Mouse (Mus musculus): ENCODE data around the gene Vav3. TPM values are rescaled to one million over a fixed set of nuclear protein-coding genes. Genes with fewer than 3 reads are reported as not detected.

The Vav3 gene
- polyA plus RNA-seq, 2 experiments = 10.8 to 33.0 TPM

DNA sequence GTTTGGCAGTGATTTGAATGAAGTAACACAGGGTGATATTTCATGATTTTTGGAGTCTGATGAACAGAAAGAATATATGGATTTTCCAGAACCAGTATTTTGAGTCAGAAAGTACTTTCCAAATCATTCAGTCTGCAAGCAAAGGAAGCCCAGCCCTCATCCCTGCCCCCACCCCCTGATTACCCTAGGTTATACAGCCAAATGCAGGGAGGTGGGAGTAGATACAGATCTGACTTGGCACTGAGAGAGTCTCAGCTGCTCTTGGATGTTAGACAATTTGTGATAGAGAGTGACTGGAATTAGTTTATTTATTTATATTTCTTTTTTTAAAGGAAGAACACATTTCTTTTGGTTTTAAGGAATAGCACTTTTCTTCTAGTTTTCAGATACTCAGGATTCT, 18.2 kb upstream of the Vav3 start:
- Histone ChIP-seq H3K36me3 (ENCODE audit: control insufficient read depth, insufficient read depth, low read length) (no peaks in the 10 kb centered on the region), H3K9ac (ENCODE audit: low read depth, low read length, severe bottlenecking) (no peak overlapping the region), H3K4me2 (replicated peaks; ENCODE audit: low read depth, low read length, severe bottlenecking) (no peak overlapping the region), H3K27ac (replicated peaks; ENCODE audit: low read depth, low read length) (no peak overlapping the region), H3K9me3 (ENCODE audit: control insufficient read depth, low read length) (no peaks in the 10 kb centered on the region), H3K27me3 (ENCODE audit: control insufficient read depth, insufficient read depth, low read length) (no peaks in the 10 kb centered on the region), H3K4me3 (replicated peaks; ENCODE audit: low read length) (no peak overlapping the region), H3K4me1 (ENCODE audit: control insufficient read depth, insufficient read depth, low read length) (no peaks in the 10 kb centered on the region)
- no peak for TF ChIP-seq POLR2A (IDR thresholded peaks at IDR 0.05; ENCODE audit: borderline replicate concordance, extremely low read depth, insufficient read depth, insufficient read length)
- ATAC-seq (ENCODE audit: low FRiP score, low read depth) (no peak), DNase-seq (ENCODE audit: low spot score) (no peak)

DNA sequence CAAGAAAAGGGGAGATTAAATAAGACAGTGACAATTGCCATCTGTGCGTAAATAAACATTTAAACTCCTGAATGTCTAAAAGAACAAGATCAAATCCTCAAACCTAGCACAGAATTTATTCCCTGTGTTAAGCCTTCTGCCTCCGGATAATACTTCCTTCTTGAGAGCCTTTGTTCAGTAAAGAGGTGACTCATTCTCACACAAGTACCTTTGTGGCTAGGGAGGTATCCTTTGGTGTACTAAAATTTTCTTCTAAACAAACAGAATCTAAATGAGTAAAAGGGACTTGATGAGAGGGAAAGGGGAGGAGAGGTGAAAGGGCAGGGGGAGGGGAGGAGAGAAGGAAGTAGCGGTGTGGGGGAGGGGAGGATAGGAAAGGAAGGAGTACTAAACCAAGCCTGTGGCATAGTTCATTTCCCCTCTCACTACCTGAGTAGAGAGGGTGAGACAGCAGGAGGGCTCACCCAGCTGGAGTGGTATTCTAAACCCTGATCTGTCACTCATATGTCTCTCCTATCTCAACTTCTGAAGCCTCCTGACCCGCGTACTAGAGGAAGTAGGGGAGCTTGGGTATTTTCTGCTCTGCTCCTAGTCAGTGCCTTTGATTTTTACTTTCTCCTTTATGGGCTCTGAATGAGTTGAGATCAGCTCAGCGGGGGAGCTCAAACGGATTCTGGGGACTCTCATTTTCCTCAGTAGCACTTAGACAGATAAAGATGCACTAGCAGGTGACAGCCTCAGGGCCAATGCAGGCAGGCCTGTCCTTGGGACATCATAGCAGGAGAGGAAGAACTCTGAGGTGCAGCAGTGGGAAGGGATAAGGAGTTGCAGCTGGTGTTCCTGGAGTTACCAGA, 16.8 kb upstream of the Vav3 start:
- Histone ChIP-seq H3K36me3 (ENCODE audit: control insufficient read depth, insufficient read depth, low read length) (no peaks in the 10 kb centered on the region), H3K27me3 (ENCODE audit: control insufficient read depth, insufficient read depth, low read length) (no peaks in the 10 kb centered on the region), H3K9me3 (ENCODE audit: control insufficient read depth, low read length) (no peaks in the 10 kb centered on the region), H3K4me3 (replicated peaks; ENCODE audit: low read length) (no peak overlapping the region), H3K4me2 (replicated peaks; ENCODE audit: low read depth, low read length, severe bottlenecking) (no peak overlapping the region), H3K4me1 (ENCODE audit: control insufficient read depth, insufficient read depth, low read length) (no peaks in the 10 kb centered on the region), H3K9ac (ENCODE audit: low read depth, low read length, severe bottlenecking) (no peak overlapping the region), H3K27ac (replicated peaks; ENCODE audit: low read depth, low read length) (no peak overlapping the region)
- ATAC-seq (ENCODE audit: low FRiP score, low read depth) = no peak
- no peak for DNase-seq (ENCODE audit: low spot score)
- 65% methylated on average over 7 of the region's 7 CpGs for WGBS
- TF ChIP-seq POLR2A (IDR thresholded peaks at IDR 0.05; ENCODE audit: borderline replicate concordance, extremely low read depth, insufficient read depth, insufficient read length) = no peak

GRCm38 (mm10) chr3:109327128-109327527, 13.3 kb upstream of the Vav3 start:
- TF ChIP-seq POLR2A (IDR thresholded peaks at IDR 0.05; ENCODE audit: borderline replicate concordance, extremely low read depth, insufficient read depth, insufficient read length) = no peak
- Histone ChIP-seq H3K4me2 (replicated peaks; ENCODE audit: low read depth, low read length, severe bottlenecking) (no peak overlapping the region), H3K9me3 (ENCODE audit: control insufficient read depth, low read length) (no peaks in the 10 kb centered on the region), H3K4me1 (ENCODE audit: control insufficient read depth, insufficient read depth, low read length) (no peaks in the 10 kb centered on the region), H3K27me3 (ENCODE audit: control insufficient read depth, insufficient read depth, low read length) (no peaks in the 10 kb centered on the region), H3K4me3 (replicated peaks; ENCODE audit: low read length) (no peak overlapping the region), H3K36me3 (ENCODE audit: control insufficient read depth, insufficient read depth, low read length) (no peaks in the 10 kb centered on the region), H3K9ac (ENCODE audit: low read depth, low read length, severe bottlenecking) (no peak overlapping the region), H3K27ac (replicated peaks; ENCODE audit: low read depth, low read length) (no peak overlapping the region)
- ATAC-seq (ENCODE audit: low FRiP score, low read depth) (no peak), DNase-seq (ENCODE audit: low spot score) (no peak)
- 73% methylated on average over 3 of the region's 3 CpGs for WGBS

- Histone ChIP-seq H3K27ac (replicated peaks; ENCODE audit: low read depth, low read length) (no peak overlapping the region), H3K27me3 (ENCODE audit: control insufficient read depth, insufficient read depth, low read length) (no peaks in the 10 kb centered on the region), H3K36me3 (ENCODE audit: control insufficient read depth, insufficient read depth, low read length) (no peaks in the 10 kb centered on the region), H3K4me2 (replicated peaks; ENCODE audit: low read depth, low read length, severe bottlenecking) (no peak overlapping the region), H3K4me3 (replicated peaks; ENCODE audit: low read length) (no peak overlapping the region), H3K9ac (ENCODE audit: low read depth, low read length, severe bottlenecking) (no peak overlapping the region), H3K4me1 (ENCODE audit: control insufficient read depth, insufficient read depth, low read length) (no peaks in the 10 kb centered on the region), H3K9me3 (ENCODE audit: control insufficient read depth, low read length) (no peaks in the 10 kb centered on the region)
- ATAC-seq (ENCODE audit: low FRiP score, low read depth) (no peak), DNase-seq (ENCODE audit: low spot score) (no peak)
- WGBS = 59% methylated on average over 5 of the region's 5 CpGs
- TF ChIP-seq POLR2A (IDR thresholded peaks at IDR 0.05; ENCODE audit: borderline replicate concordance, extremely low read depth, insufficient read depth, insufficient read length) = no peak
Observed at GRCm38 (mm10) chr3:109332755-109333154, 7.7 kb upstream of the Vav3 start.

- Histone ChIP-seq H3K27ac (replicated peaks; ENCODE audit: low read depth, low read length) (no peak overlapping the region), H3K36me3 (ENCODE audit: control insufficient read depth, insufficient read depth, low read length) (no peaks in the 10 kb centered on the region), H3K9ac (ENCODE audit: low read depth, low read length, severe bottlenecking) (no peak overlapping the region), H3K4me3 (replicated peaks; ENCODE audit: low read length) (no peak overlapping the region), H3K4me2 (replicated peaks; ENCODE audit: low read depth, low read length, severe bottlenecking) (no peak overlapping the region), H3K9me3 (ENCODE audit: control insufficient read depth, low read length) (no peaks in the 10 kb centered on the region), H3K27me3 (ENCODE audit: control insufficient read depth, insufficient read depth, low read length) (no peaks in the 10 kb centered on the region), H3K4me1 (ENCODE audit: control insufficient read depth, insufficient read depth, low read length) (no peaks in the 10 kb centered on the region)
- WGBS = 83% methylated on average over 1 of the region's 1 CpGs
- DNase-seq (ENCODE audit: low spot score) = no peak
- TF ChIP-seq POLR2A (IDR thresholded peaks at IDR 0.05; ENCODE audit: borderline replicate concordance, extremely low read depth, insufficient read depth, insufficient read length) = no peak
- ATAC-seq (ENCODE audit: low FRiP score, low read depth) = no peak
Observed at GRCm38 (mm10) chr3:109335470-109335869, 5.0 kb upstream of the Vav3 start.

All from limb, embryonic 14.5 days (tissue).